Comparison of ENCODE assay signal across 25 mouse cellular contexts in the genomic region with DNA sequence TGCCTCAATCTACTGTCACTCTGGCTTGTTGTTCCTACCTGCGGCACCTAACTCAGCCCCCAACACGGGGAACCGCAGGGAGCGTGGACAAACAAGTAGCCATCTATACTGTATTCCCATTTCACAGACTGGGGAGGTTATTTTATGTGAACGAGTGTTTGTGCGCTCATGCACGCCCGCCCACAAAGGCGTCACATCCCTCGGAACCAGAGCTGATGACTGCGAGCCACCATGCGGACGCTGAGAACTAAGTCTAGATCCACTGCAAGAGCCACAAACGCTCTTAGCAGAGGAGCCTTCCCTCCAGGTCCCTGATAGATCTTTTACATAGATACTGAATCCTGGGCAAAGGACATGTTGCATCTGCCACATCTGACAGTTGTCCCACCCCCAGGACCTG. TPM values are rescaled to one million over a fixed set of nuclear protein-coding genes. Genes with fewer than 3 reads are reported as not detected.
DNase-seq lines count a peak whose midpoint lies in the region; ATAC-seq and TF ChIP-seq lines count a peak whose summit lies in the region.
"Had no signal": no experiment of that assay in that cellular context is flagged by ENCODE, and none has a peak within 500 bp of the region (broad histone marks: within the 10 kb centered on the region; RNA-seq: fewer than 3 reads in every experiment).

No protein-coding gene starts in this region.

- peaks cover 12% of the 10 kb centered on the region for H3K4me1 ChIP-seq in forebrain, embryonic 12.5 days
- H3K4me1 ChIP-seq in forebrain, postnatal 0 days (ENCODE audit: insufficient read depth) = peaks cover 4% of the 10 kb centered on the region; the same call in 1 of the 2 replicates
- H3K4me1 ChIP-seq in ES-Bruce4 (ENCODE audit: control insufficient read depth, insufficient read depth, low read length) = no peaks in the 10 kb centered on the region
- peaks cover 3% of the 10 kb centered on the region; the same call in 1 of the 2 replicates for H3K4me1 ChIP-seq in intestine, embryonic 15.5 days (replicated peaks)

- H3K36me3 ChIP-seq in forebrain, embryonic 12.5 days (replicated peaks) = 0 out of 2 replicates have a peak, but pooled peaks cover 5% of the 10 kb centered on the region
- H3K36me3 ChIP-seq in forebrain, postnatal 0 days (ENCODE audit: insufficient read depth) = no peaks in the 10 kb centered on the region
- no peaks in the 10 kb centered on the region for H3K36me3 ChIP-seq in ES-Bruce4 (ENCODE audit: control insufficient read depth, insufficient read depth, low read length, poor library complexity, severe bottlenecking)
- no peaks in the 10 kb centered on the region for H3K36me3 ChIP-seq in intestine, embryonic 15.5 days
- H3K36me3 ChIP-seq: hindbrain, embryonic 15.5 days had no signal

- no peak overlapping the region for H3K4me2 ChIP-seq in forebrain, embryonic 12.5 days
- no peak overlapping the region for H3K4me2 ChIP-seq in forebrain, postnatal 0 days (ENCODE audit: low read depth)
- no peak overlapping the region for H3K4me2 ChIP-seq in intestine, embryonic 15.5 days (replicated peaks)
- H3K4me2 ChIP-seq: embryonic facial prominence, embryonic 13.5 days; forebrain, embryonic 13.5 days; heart, embryonic 13.5 days; hindbrain, embryonic 12.5 days; hindbrain, embryonic 15.5 days had no signal

- no peak for TF ChIP-seq EP300 in ES-Bruce4 (IDR thresholded peaks at IDR 0.05; ENCODE audit: insufficient read depth, low read depth, low read length)

- H3K27ac ChIP-seq in forebrain, embryonic 12.5 days = no peak overlapping the region
- no peak overlapping the region for H3K27ac ChIP-seq in forebrain, postnatal 0 days (ENCODE audit: low read depth, low read length)
- no peak overlapping the region for H3K27ac ChIP-seq in ES-Bruce4 (ENCODE audit: insufficient read depth, low read length)
- no peak overlapping the region for H3K27ac ChIP-seq in intestine, embryonic 15.5 days
- H3K27ac ChIP-seq: embryonic facial prominence, embryonic 10.5 days; embryonic facial prominence, embryonic 13.5 days; forebrain, embryonic 13.5 days; heart, embryonic 13.5 days; hindbrain, embryonic 12.5 days; hindbrain, embryonic 15.5 days had no signal

- H3K27me3 ChIP-seq in forebrain, embryonic 12.5 days = no peaks in the 10 kb centered on the region
- no peaks in the 10 kb centered on the region for H3K27me3 ChIP-seq in forebrain, postnatal 0 days (ENCODE audit: insufficient read depth, low read length)
- H3K27me3 ChIP-seq in ES-Bruce4 (ENCODE audit: control insufficient read depth, insufficient read depth, low read length, poor library complexity, severe bottlenecking) = no peaks in the 10 kb centered on the region
- no peaks in the 10 kb centered on the region for H3K27me3 ChIP-seq in intestine, embryonic 15.5 days (replicated peaks)
- H3K27me3 ChIP-seq: embryonic facial prominence, embryonic 13.5 days; forebrain, embryonic 13.5 days; heart, embryonic 13.5 days; hindbrain, embryonic 12.5 days; hindbrain, embryonic 15.5 days had no signal

- TF ChIP-seq POLR2A in ES-Bruce4 (IDR thresholded peaks at IDR 0.05; ENCODE audit: insufficient read depth, low read length) = no peak

- peaks cover 9% of the 10 kb centered on the region; the same call in 1 of the 2 replicates for H3K9me3 ChIP-seq in forebrain, embryonic 12.5 days
- no peaks in the 10 kb centered on the region for H3K9me3 ChIP-seq in forebrain, postnatal 0 days (ENCODE audit: low read length)
- H3K9me3 ChIP-seq in ES-Bruce4 (replicated peaks; ENCODE audit: control insufficient read depth, insufficient read depth, low read length, poor library complexity, severe bottlenecking) = no peaks in the 10 kb centered on the region; the same call in 1 of the 2 replicates
- no peaks in the 10 kb centered on the region for H3K9me3 ChIP-seq in intestine, embryonic 15.5 days
- H3K9me3 ChIP-seq: embryonic facial prominence, embryonic 13.5 days; hindbrain, embryonic 12.5 days; hindbrain, embryonic 15.5 days had no signal

- 88% methylated on average over 14 of the region's 14 CpGs for WGBS in forebrain, embryonic 12.5 days
- 86% methylated on average over 14 of the region's 14 CpGs for WGBS in forebrain, postnatal 0 days
- WGBS in intestine, embryonic 15.5 days = 87% methylated on average over 14 of the region's 14 CpGs

- peak; percentile 30; the same call in 1 of the 2 replicates for ATAC-seq in forebrain, embryonic 12.5 days (ENCODE audit: low FRiP score)
- ATAC-seq in forebrain, postnatal 0 days = no peak
- ATAC-seq in intestine, embryonic 15.5 days = no peak
- ATAC-seq: CD4-positive, CD25-positive, alpha-beta regulatory T cell, adult 4 months; forebrain, embryonic 13.5 days; forebrain, embryonic 16.5 days had no signal

- no peak for TF ChIP-seq CTCF in forebrain, postnatal 0 days (IDR thresholded peaks at IDR 0.05; ENCODE audit: low read depth)
- TF ChIP-seq CTCF in ES-Bruce4 (IDR thresholded peaks at IDR 0.05; ENCODE audit: low read depth, low read length) = no peak

- H3K4me3 ChIP-seq in forebrain, embryonic 12.5 days (replicated peaks) = no peak overlapping the region
- H3K4me3 ChIP-seq in forebrain, postnatal 0 days (ENCODE audit: low read depth, low read length) = no peak overlapping the region
- peak overlapping the region; percentile 4; the same call in 1 of the 2 replicates for H3K4me3 ChIP-seq in ES-Bruce4 (ENCODE audit: low read depth, low read length)
- no peak overlapping the region for H3K4me3 ChIP-seq in intestine, embryonic 15.5 days (replicated peaks)
- H3K4me3 ChIP-seq: embryonic facial prominence, embryonic 10.5 days; embryonic facial prominence, embryonic 13.5 days; erythroblast, embryonic 14.5 days; forebrain, embryonic 13.5 days; heart, embryonic 13.5 days; hindbrain, embryonic 12.5 days; hindbrain, embryonic 15.5 days had no signal

- no peak for DNase-seq in forebrain, postnatal 0 days
- peak; percentile 46 for DNase-seq in B cell, adult 2 months
- DNase-seq in ZHBTc4 (ENCODE audit: low read depth, low spot score) = peak; percentile 53
- no peak for DNase-seq in right cerebral cortex, adult 2 months (ENCODE audit: low spot score in 2 of 2)
- DNase-seq: adrenal gland, postnatal 25 days; cerebellum, adult 11-12 months; cerebellum, adult 8-10 months; cerebellum, postnatal 10 days; cerebellum, postnatal 36 days; embryo, embryonic 11 days; heart, adult 18-20 months; kidney, adult 11 months; kidney, adult 8-10 months had no signal

- no peak overlapping the region for H3K9ac ChIP-seq in forebrain, embryonic 12.5 days
- no peak overlapping the region for H3K9ac ChIP-seq in forebrain, postnatal 0 days
- no peak overlapping the region for H3K9ac ChIP-seq in ES-Bruce4 (ENCODE audit: low read depth, poor library complexity, severe bottlenecking)
- no peak overlapping the region for H3K9ac ChIP-seq in intestine, embryonic 15.5 days
- H3K9ac ChIP-seq: embryonic facial prominence, embryonic 13.5 days; forebrain, embryonic 13.5 days; heart, embryonic 13.5 days; hindbrain, embryonic 12.5 days; hindbrain, embryonic 15.5 days had no signal

RNA-seq across cellular contexts. Expression of a gene that starts 10.4 kb away (rescaled TPM):
- polyA plus RNA-seq in forebrain, embryonic 12.5 days (2016; fragmentation: Nextera tagmentation; extraction: Ambion mirVana) = 43.2 and 43.8 TPM in 2 replicates
- 78.1 and 83.9 TPM in 2 replicates for total RNA-seq in forebrain, postnatal 0 days (2014; rRNA removed)
- 26.4 and 29.3 TPM in 2 replicates for polyA plus RNA-seq in forebrain, postnatal 0 days (2015; fragmentation: Nextera tagmentation; extraction: Ambion mirVana)
- polyA plus RNA-seq in ES-Bruce4 (2011; ENCODE audit: insufficient read depth, insufficient read length, low read depth, missing spikeins) = 52.8 and 57.7 TPM in 2 replicates
- 62.8 and 65.4 TPM in 2 replicates for polyA plus RNA-seq in intestine, embryonic 15.5 days (2015; fragmentation: Nextera tagmentation; extraction: Ambion mirVana)

Comparison
In these comparisons a context has a peak if more than half of its experiments do, and no peak if none do; other contexts are left out.
1. DNase-seq: peak in B cell, adult 2 months (2 of 2) and ZHBTc4 (single experiment); none in forebrain, postnatal 0 days (single experiment) and right cerebral cortex, adult 2 months (0 of 2).